Mouse (Mus musculus): Measurements from ENCODE around the gene Ak7. TPM values are rescaled to one million over a fixed set of nuclear protein-coding genes. Genes with fewer than 3 reads are reported as not detected.

The Ak7 gene
- polyA plus RNA-seq, 1 experiment: 0.02 TPM

DNA sequence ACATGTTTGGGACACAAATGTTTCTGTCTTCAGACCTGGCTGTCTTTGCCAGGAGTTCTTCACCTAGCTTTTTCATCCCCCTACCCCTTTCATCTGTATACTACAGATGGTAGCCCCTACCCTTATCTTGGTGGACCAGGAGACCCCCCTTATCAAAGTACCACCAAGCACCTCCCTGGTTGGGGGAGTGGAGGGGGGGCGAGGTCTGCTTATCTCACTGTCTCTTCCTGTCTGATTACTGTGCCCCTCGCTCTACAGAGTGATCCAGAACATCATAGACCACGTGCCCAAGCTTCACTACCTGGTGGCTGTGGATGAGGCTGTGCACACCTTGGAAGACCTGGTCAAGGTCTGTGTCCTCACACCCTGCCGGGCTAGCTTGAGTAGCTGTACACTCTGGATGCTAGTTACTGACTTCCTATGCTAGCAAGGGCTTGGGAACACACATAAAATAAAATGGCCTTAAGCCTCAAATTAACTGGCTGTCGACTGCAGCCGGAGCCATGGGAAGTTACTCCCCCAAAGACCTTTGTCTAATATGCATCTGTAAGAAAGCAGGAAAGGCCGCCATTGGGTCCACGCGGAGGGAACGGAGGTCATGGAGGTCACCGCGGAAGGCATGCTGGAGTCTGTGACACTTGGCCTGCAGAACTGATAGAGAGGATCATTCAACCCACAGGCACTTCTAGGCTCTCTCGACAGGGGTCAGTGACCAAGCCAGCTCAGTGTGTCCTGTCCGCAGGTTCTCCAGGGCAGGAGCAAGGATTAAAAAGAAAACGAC, 32.7 kb downstream of the Ak7 start:
- H3K27me3 ChIP-seq (ENCODE audit: control insufficient read depth, insufficient read depth, low read length): no peaks in the 10 kb centered on the region
- H3K4me3 ChIP-seq (ENCODE audit: extremely low read depth, insufficient read depth, insufficient read length): no peak overlapping the region
- H3K4me1 ChIP-seq (ENCODE audit: control insufficient read depth, insufficient read depth, insufficient read length): no peaks in the 10 kb centered on the region
- no peaks in the 10 kb centered on the region for H3K36me3 ChIP-seq (ENCODE audit: control insufficient read depth, insufficient read depth, low read length)
- TF ChIP-seq POLR2A (IDR thresholded peaks at IDR 0.05; ENCODE audit: low read depth, low read length) (no peak), CTCF (IDR thresholded peaks at IDR 0.05; ENCODE audit: extremely low read depth, insufficient read depth, insufficient read length, insufficient replicate concordance) (no peak)
- WGBS: 83% methylated on average over 15 of the region's 15 CpGs
- no peak overlapping the region for H3K27ac ChIP-seq (ENCODE audit: insufficient read depth, low read length)
- no peak for DNase-seq (ENCODE audit: low read depth in 1 of 2, low spot score in 2 of 2)

DNA sequence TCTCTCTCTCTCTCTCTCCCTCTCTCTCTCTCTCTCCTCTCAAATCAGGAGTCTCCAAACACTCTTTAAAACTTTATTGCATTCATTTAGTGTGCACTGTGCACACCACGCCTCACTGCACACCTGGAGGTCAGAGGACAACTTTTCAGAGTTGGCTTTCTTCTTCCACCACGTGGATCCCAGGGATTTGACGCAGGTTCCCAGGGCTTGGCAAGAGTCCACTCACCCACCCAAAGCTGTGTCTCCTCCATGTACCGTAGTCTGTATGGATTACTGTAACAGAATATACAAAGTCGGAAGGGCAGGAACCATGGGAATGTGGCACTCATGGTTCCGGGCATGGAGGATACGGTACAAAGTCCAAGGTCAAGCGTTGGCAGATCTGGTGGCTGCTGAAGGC, 33.9 kb downstream of the Ak7 start:
- WGBS: 93% methylated on average over 8 of the region's 8 CpGs
- Histone ChIP-seq H3K4me3 (ENCODE audit: extremely low read depth, insufficient read depth, insufficient read length) (no peak overlapping the region), H3K27me3 (ENCODE audit: control insufficient read depth, insufficient read depth, low read length) (no peaks in the 10 kb centered on the region), H3K27ac (ENCODE audit: insufficient read depth, low read length) (no peak overlapping the region), H3K4me1 (ENCODE audit: control insufficient read depth, insufficient read depth, insufficient read length) (no peaks in the 10 kb centered on the region), H3K36me3 (ENCODE audit: control insufficient read depth, insufficient read depth, low read length) (no peaks in the 10 kb centered on the region)
- no peak for DNase-seq (ENCODE audit: low read depth in 1 of 2, low spot score in 2 of 2)
- TF ChIP-seq POLR2A (IDR thresholded peaks at IDR 0.05; ENCODE audit: low read depth, low read length) (no peak), CTCF (IDR thresholded peaks at IDR 0.05; ENCODE audit: extremely low read depth, insufficient read depth, insufficient read length, insufficient replicate concordance) (no peak)

DNA sequence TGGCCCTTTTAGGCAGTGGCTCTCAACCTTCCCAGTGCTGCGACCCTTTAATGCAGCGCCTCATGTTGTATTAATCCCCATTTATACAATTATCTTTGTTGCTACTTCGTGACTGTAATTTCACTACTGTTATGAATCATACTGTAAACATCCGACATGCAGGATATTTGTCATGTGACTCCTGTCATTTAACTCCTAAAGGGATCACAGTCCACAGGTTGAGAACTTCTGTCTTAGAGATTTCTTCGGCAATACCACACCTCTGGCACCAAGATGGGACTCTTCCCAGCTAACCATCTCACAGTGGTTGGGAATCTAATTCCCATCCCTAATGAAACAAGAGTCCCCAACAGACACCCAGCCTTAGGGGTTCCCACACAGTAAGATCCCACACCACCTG, 42.3 kb downstream of the Ak7 start:
- no peaks in the 10 kb centered on the region for H3K27me3 ChIP-seq (ENCODE audit: control insufficient read depth, insufficient read depth, low read length)
- WGBS: 86% methylated on average over 5 of the region's 5 CpGs
- no peak overlapping the region for H3K27ac ChIP-seq (ENCODE audit: insufficient read depth, low read length)

DNA sequence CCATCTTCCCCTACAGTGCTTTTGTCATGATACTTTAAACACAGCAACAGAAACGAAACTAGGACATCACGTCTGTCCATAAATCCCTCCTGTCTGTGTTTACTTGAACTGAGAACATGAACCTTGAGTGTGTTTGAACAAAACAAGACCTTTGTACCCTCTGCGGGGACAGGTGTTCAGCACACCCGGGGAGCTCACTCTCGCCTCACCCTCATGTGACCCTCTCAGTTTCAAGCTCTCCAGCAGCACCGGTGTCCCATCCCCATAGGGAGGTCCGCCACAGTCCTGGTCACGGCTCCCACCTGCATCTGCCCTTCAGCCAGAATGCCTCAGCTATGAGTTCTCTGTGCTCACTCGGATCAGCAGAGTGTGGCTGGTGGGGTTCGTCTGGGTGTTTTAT, 48.0 kb downstream of the Ak7 start:
- H3K27me3 ChIP-seq (ENCODE audit: control insufficient read depth, insufficient read depth, low read length): no peaks in the 10 kb centered on the region
- no peak for DNase-seq (ENCODE audit: low read depth in 1 of 2, low spot score in 2 of 2)
- no peak for TF ChIP-seq CTCF (IDR thresholded peaks at IDR 0.05; ENCODE audit: extremely low read depth, insufficient read depth, insufficient read length, insufficient replicate concordance)
- TF ChIP-seq POLR2A (IDR thresholded peaks at IDR 0.05; ENCODE audit: low read depth, low read length): no peak
- H3K27ac ChIP-seq (ENCODE audit: insufficient read depth, low read length): no peak overlapping the region
- no peak overlapping the region for H3K4me3 ChIP-seq (ENCODE audit: extremely low read depth, insufficient read depth, insufficient read length)
- H3K36me3 ChIP-seq (ENCODE audit: control insufficient read depth, insufficient read depth, low read length): no peaks in the 10 kb centered on the region
- no peaks in the 10 kb centered on the region for H3K4me1 ChIP-seq (ENCODE audit: control insufficient read depth, insufficient read depth, insufficient read length)
- 92% methylated on average over 10 of the region's 10 CpGs for WGBS

More for the DNA sequence above, 42.3 kb downstream of the Ak7 start:
- DNase-seq (ENCODE audit: low read depth in 1 of 2, low spot score in 2 of 2): no peak
- H3K36me3 ChIP-seq (ENCODE audit: control insufficient read depth, insufficient read depth, low read length): no peaks in the 10 kb centered on the region
- TF ChIP-seq POLR2A (IDR thresholded peaks at IDR 0.05; ENCODE audit: low read depth, low read length) (no peak), CTCF (IDR thresholded peaks at IDR 0.05; ENCODE audit: extremely low read depth, insufficient read depth, insufficient read length, insufficient replicate concordance) (no peak)
- H3K4me1 ChIP-seq (ENCODE audit: control insufficient read depth, insufficient read depth, insufficient read length): no peaks in the 10 kb centered on the region
- no peak overlapping the region for H3K4me3 ChIP-seq (ENCODE audit: extremely low read depth, insufficient read depth, insufficient read length)

DNA sequence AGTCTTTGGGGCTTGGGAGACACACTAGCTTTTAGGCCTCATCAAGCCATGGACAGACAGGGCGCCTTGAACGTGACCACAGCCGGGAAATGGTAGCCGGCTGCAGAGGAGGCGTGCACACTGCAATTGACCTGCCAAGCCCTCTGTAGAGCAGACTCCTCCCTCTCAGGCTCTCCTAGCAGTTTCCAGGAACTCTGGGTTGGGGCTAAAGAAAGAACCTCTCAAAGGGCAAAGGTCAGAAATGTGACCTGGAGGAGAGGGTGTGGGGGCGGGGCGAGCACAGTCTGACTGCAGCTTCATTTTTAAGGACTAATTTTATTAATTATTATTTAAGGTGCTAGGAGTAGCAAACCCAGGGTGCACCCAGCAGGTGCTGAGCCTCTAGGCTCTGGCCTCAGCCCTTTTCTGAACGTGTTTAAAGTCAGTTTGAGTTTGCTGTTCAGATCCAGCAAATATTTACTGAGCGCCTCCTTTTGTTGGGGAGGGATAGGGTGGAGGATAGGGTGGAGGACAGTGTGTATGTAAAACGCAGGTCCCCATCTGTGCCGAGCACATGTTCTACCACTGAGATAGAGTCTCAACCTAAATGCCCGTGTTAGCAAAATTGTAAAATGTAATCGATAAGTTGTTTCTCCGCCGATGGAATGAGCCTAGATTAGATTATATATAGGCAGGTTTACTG, 52.2 kb downstream of the Ak7 start:
- TF ChIP-seq CTCF (IDR thresholded peaks at IDR 0.05; ENCODE audit: extremely low read depth, insufficient read depth, insufficient read length, insufficient replicate concordance) (no peak), POLR2A (IDR thresholded peaks at IDR 0.05; ENCODE audit: low read depth, low read length) (no peak)
- Histone ChIP-seq H3K36me3 (ENCODE audit: control insufficient read depth, insufficient read depth, low read length) (no peaks in the 10 kb centered on the region), H3K4me3 (ENCODE audit: extremely low read depth, insufficient read depth, insufficient read length) (no peak overlapping the region), H3K27ac (ENCODE audit: insufficient read depth, low read length) (no peak overlapping the region), H3K27me3 (ENCODE audit: control insufficient read depth, insufficient read depth, low read length) (no peaks in the 10 kb centered on the region), H3K4me1 (ENCODE audit: control insufficient read depth, insufficient read depth, insufficient read length) (no peaks in the 10 kb centered on the region)
- no peak for DNase-seq (ENCODE audit: low read depth in 1 of 2, low spot score in 2 of 2)
- 78% methylated on average over 15 of the region's 15 CpGs for WGBS

DNA sequence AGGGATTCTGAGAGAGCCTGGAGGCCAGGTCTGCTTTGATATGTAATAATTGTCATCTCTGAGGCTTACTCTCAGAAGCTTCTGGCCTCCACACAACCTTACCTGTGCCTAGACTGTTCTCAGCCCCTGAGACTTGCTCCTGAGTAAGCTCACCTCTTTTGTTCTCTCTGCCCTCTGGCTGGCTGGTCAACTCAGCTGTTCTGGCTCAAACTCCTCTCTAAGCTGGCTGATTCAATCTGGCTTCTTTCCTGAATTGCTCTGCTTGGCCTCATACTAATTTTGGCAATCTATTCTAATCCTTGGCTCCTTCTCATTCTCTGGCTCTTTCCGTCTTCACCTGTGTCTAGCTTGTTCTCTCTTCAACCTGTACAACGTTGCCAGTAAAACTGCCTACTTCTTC, 53.1 kb downstream of the Ak7 start:
- Histone ChIP-seq H3K27me3 (ENCODE audit: control insufficient read depth, insufficient read depth, low read length) (no peaks in the 10 kb centered on the region), H3K36me3 (ENCODE audit: control insufficient read depth, insufficient read depth, low read length) (no peaks in the 10 kb centered on the region), H3K4me1 (ENCODE audit: control insufficient read depth, insufficient read depth, insufficient read length) (no peaks in the 10 kb centered on the region), H3K27ac (ENCODE audit: insufficient read depth, low read length) (no peak overlapping the region), H3K4me3 (ENCODE audit: extremely low read depth, insufficient read depth, insufficient read length) (no peak overlapping the region)
- TF ChIP-seq CTCF (IDR thresholded peaks at IDR 0.05; ENCODE audit: extremely low read depth, insufficient read depth, insufficient read length, insufficient replicate concordance) (no peak), POLR2A (IDR thresholded peaks at IDR 0.05; ENCODE audit: low read depth, low read length) (no peak)
- DNase-seq (ENCODE audit: low read depth in 1 of 2, low spot score in 2 of 2): no peak
- 88% methylated on average over 2 of the region's 2 CpGs for WGBS

Data from spleen, adult 2 months (tissue).